Mouse (Mus musculus) left cerebral cortex, postnatal 25 days (tissue): ENCODE measurements around the gene Enox1. TPM values are rescaled to one million over a fixed set of nuclear protein-coding genes. Genes with fewer than 3 reads are reported as not detected.
A peak's percentile ranks its signal among the peaks of the same experiment; 100 is the strongest.

Source experiments
- DNase-seq, 2 experiments: peaks; one replicate each; pipeline ENCODE4 v3.0.0; 2022; ENCODE audit warnings: low spot score in 2 of 2, mixed read lengths in 1 of 2
- intact Hi-C: fragments of 180-260 bp; cut with DNase I; formaldehyde crosslinking; loops from one replicate; pipeline ENCODE4 v1.15.1; 2025
- total RNA-seq, 2 experiments: library from RNA; stranded (reverse); gene quantifications; 2 replicates each; pipeline ENCODE4 v1.2.3; 2021

The Enox1 gene
- total RNA-seq, 2 experiments from 2014 or later: 57.1 to 60.3 TPM

- DNase-seq: no peak
- intact Hi-C loops: no loop called here
These were observed 470.3 kb downstream of the Enox1 start for GRCm38 (mm10) chr14:77626557-77627507.

- intact Hi-C loops: no loop called here
- no peak for DNase-seq
These were observed 476.1 kb downstream of the Enox1 start for GRCm38 (mm10) chr14:77632466-77633171.

DNA sequence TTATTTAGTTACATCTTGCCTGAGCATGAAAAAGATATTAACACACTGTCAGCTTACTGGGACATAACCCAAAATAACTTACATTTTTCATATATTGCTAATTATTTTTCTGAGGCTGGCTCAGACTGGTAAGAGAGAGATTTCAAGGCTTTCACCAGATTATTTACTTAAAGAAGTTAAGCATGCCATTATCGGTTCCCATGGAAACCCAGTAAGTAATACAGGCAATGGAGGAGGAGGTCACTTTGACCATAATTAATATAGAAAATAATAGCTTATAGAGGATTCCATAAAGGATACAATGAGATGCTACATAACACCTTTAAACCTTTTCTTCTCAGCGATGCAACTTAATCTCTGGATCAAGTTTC lies 476.6 kb downstream of the Enox1 start:
- intact Hi-C loops: no loop called here
- no peak for DNase-seq

- intact Hi-C loops: no loop called here
- DNase-seq: peak; percentile 54 to 90
These were observed 480.4 kb downstream of the Enox1 start for GRCm38 (mm10) chr14:77636931-77637330.

- intact Hi-C loops: no loop called here
- DNase-seq: no peak
These were observed 481.6 kb downstream of the Enox1 start for GRCm38 (mm10) chr14:77638148-77638547.

DNA sequence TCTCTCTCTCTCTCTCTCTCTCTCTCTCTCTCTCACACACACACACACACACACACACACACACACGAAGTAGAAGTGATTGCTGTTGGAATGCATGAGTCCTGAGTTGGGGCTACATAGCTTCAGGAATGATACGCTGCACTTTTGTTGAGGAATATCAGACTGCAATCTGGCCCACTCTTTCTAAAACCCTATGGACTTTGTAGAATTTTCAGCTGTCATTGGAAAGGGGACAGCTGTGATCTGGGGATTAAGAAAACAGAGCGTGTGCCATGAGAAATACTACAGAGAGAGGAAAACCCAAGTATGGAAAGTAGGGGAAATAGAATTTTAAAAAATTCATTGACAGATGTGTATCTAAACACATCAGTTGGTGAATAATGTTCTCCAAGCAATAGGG lies 482.1 kb downstream of the Enox1 start:
- no peak for DNase-seq
- intact Hi-C loops: no loop called here

DNA sequence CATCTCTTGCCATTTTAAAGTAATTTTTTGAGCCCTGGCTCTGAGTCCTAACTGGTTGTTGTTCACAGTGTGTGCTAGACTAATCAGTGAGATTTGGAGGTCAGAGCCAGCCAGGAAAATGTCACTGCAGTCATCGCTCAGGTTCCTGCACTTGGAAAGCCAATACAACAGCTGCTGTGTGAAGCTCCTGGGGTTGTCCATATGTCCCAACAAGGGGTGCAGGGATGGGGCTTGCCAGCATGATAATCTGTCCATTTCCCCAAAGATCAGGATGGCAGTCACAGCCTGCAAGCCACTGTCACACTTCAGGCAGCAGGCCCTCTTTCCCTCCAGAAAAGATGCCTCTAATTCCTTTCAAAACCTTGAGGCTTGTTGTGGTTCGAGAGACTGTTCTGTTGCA lies 483.0 kb downstream of the Enox1 start:
- DNase-seq: no peak
- intact Hi-C loops: no loop called here

GRCm38 (mm10) chr14:77642314-77642713 lies 485.8 kb downstream of the Enox1 start:
- DNase-seq: no peak
- intact Hi-C loops: no loop called here

DNA sequence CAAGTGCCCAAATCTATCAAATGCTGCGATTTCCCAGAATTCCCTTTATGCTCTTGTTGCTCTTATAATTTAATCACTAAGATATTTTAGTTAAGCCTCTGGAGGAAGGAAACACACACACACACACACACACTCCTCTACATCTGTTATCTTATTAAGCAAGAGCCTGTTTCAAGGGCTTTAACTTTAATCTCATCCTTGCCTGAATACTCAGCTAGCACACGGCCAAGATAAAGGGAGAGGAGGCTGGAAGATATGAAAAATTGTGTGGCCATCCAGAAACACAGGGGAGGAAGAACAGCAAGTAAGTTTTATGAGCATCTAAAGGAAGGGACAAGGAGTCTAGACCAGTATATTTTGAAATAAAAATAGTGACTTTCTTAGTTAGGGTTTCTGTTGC lies 489.6 kb downstream of the Enox1 start:
- no peak for DNase-seq
- intact Hi-C loops: no loop called here

GRCm38 (mm10) chr14:77647017-77647416 lies 490.5 kb downstream of the Enox1 start:
- peak in 1 of 2 experiments; percentile 61 for DNase-seq
- intact Hi-C loops: no loop called here

- intact Hi-C loops: no loop called here
These were observed 491.7 kb downstream of the Enox1 start for GRCm38 (mm10) chr14:77648305-77648704.

DNA sequence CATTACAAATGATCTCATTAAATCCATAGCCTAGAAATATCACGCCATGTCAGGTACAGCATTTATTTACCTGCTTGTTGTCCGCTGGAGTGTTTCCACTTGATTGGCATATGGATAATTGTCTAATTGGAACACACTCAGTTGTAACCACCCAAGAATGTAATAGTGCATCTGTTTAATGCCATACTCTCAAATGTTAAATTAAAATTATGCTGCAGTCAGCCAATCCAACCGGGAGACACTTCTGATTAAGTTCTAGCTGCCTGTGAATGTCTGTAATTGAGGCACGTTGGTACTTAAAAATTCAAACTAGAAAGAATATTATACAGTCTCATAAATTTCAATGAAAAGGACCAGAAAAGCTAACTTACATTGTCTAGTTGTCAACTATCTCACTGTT lies 502.2 kb downstream of the Enox1 start:
- intact Hi-C loops: no loop called here

More at GRCm38 (mm10) chr14:77648305-77648704, 491.7 kb downstream of the Enox1 start:
- no peak for DNase-seq

DNA sequence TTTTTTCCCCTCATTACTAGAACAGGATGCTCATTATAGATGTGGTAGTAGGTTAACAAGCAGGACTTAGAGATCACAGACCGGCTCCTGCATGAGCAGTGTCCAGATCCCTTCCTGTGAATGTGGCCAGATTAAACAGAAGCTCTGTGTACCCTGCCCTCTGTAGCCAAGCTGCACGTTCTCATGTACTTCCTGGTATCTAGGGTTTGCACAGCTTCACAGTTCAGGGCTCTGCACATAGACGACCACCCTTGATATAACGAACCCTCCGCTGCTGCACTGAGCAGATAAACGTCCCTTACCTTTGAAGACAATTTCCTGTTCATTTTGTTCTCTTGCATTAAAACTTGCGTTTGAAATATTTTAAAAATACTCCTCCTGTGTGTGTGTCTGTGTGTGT lies 505.7 kb downstream of the Enox1 start:
- no peak for DNase-seq
- intact Hi-C loops: no loop called here

More for the DNA sequence above, 502.2 kb downstream of the Enox1 start:
- DNase-seq: no peak

GRCm38 (mm10) chr14:77662994-77663393 lies 506.4 kb downstream of the Enox1 start:
- intact Hi-C loops: no loop called here
- no peak for DNase-seq

DNA sequence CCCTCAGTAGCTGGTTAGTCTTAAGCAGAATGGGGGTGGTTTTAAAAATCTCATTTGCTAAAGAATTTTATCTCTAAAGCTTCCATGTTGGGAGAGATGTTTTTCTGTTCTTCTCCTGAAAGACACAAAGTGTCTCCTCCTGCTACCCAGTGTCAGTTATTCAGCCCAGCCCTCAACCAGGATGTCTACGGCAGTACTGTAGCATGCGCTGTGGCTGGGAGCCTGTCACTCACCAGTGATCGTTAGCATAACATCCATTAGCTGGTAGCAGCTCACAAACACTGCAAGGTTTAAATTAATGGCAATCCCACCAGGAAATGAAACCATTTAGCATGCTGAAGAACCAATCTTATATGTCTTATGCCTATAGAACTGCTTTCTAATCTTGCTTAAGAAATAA lies 511.5 kb downstream of the Enox1 start:
- intact Hi-C loops: no loop called here
- DNase-seq: no peak

- intact Hi-C loops: no loop called here
- no peak for DNase-seq
These were observed 512.9 kb downstream of the Enox1 start for GRCm38 (mm10) chr14:77669494-77669893.

DNA sequence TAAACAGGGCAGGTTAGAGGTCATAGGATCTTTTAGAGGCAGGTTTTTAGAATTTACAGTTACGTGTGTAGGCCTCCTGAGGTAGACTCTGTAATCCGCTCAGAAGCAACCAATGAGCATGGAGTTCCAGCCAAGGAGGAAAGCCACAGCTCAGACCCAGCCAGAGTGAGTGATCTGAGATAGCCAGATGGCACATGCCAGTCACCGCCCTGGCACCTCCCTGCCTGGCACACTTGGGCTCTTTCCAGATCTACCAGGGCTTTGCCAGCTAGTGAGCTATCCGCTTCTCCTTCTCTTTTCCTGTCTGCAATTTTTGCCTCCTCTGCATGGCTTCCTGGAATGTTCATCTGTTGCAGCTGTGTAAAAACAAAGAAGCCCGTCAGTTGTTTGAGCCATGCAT lies 514.4 kb downstream of the Enox1 start:
- peak in 1 of 2 experiments; percentile 39 for DNase-seq
- intact Hi-C loops: no loop called here

- intact Hi-C loops: no loop called here
These were observed 515.4 kb downstream of the Enox1 start for GRCm38 (mm10) chr14:77671961-77672360.

DNA sequence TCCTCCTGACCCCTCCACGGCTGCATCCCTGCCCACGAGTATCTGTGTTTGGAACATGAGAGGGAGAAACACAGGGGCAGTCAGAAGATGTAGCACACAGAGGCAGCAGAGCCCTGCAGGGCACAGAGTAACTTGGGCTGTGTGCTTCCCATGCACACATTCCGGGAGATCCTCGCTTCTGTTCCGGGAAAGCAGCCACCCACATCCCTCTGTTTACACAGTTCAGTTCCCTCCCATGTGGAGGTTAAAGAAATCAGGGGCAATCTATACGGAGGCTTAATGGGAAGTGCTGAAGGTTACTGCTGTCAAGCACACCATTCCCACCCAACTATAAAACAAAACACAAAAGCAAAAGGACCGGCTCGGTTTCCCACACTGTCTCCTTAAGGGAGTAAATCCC lies 516.6 kb downstream of the Enox1 start:
- no peak for DNase-seq

More at GRCm38 (mm10) chr14:77671961-77672360, 515.4 kb downstream of the Enox1 start:
- DNase-seq: no peak

DNA sequence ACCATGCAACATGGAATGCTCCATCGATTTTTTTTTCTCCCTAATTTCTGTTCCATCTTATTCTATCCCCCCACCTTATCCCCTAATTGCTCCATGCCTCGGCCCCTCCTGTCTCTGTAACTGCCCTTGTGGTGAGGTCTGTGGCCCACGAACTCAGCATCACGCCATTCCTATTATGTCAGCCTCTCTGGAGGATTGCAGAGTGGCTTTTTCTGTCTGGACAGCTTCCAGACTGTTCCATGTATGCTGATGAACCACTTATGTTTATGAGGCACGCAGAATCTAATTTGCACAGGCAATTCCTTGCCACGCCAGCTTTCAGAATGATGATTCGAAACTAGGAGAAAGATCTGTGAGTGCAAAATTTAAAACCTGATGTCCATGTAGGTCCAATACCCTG lies 521.4 kb downstream of the Enox1 start:
- peak in 1 of 2 experiments; percentile 9 for DNase-seq
- intact Hi-C loops: no loop called here

More for the DNA sequence above, 516.6 kb downstream of the Enox1 start:
- intact Hi-C loops: no loop called here

DNA sequence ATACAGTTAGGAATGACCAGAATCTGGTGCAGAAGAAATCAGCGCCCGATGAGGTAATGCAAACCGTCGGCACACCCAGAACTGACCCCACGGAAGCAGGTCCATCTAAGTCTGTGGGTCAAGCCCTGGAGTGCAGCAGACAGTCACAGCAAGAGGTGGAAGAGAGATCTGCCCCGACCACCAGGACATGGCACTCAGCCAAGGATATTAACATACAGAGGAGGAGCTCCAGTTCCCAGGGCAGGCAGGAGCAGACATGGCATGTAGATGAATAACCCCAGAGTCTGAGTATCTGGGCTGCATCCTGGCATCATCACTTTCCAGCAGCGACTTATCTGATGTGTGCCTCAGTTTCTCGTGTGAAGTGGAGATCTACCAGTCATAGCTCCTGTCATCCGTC lies 523.3 kb downstream of the Enox1 start:
- no peak for DNase-seq
- intact Hi-C loops: no loop called here
